Mouse (Mus musculus) megakaryocyte-erythroid progenitor cell, adult 5-6 weeks (primary cell): ENCODE results near the gene Ackr3. TPM values are rescaled to one million over a fixed set of nuclear protein-coding genes. Genes with fewer than 3 reads are reported as not detected.

Experiments used
- ATAC-seq: replicated peaks from 2 replicates; pipeline ENCODE4 v1.8.0; 2016; ENCODE audit warnings: mild to moderate bottlenecking, inconsistent platforms; ENCODE audit not compliant: severe bottlenecking, poor library complexity, low FRiP score, low TSS enrichment
- total RNA-seq, 2 experiments: library from RNA; stranded (forward) in 1 of 2; stranded (reverse) in 1 of 2; fragments of 200-1000, 215-1000 nt in 1 of 2; fragments of >200 nt in 1 of 2; fragmentation: Nextera tagmentation in 1 of 2; gene quantifications; 2 replicates each; pipeline ENCODE4 v1.2.3; 2014 to 2017

Gene Ackr3
- total RNA-seq, 2 experiments from 2014 or later, result not detected

DNA sequence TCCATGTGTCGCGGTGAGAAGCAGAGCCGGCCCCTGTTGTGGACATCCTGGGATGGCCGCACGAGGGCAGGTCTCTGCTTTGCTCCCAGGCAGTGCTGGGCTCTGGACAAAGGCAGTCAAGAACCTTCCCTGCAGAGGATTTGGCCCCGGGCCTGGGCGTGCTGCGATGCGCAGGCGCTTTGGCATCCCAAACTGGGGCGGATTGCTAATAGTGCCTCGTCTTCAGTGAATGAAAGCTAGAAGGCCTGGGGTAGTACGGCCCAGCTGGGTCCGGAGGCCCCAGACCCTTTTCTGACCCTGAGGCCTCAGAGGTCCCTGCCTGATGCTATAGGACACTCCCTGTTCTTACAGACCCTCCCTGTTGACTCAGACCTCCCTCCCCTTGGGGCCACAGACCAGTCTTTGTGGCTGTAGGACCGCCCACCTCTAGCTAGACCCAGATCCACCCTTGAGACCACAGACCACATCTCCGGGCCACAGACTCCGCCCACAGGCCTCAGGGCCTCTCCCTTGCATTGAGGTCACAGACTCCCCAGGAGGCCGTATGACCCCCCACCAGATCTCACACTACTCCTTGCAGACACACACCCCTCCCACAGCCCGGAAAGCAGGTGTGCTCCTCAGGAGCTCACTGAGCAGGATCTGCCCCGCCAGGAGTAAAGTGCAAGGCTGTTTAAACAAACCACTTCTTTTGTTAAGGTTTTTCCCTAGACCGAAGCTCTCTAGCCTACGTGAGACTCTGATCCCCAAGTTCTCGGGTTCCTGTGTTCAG, 1.4 kb upstream of the Ackr3 start:
- peak; percentile 29; the same call in 1 of the 2 replicates for ATAC-seq

DNA sequence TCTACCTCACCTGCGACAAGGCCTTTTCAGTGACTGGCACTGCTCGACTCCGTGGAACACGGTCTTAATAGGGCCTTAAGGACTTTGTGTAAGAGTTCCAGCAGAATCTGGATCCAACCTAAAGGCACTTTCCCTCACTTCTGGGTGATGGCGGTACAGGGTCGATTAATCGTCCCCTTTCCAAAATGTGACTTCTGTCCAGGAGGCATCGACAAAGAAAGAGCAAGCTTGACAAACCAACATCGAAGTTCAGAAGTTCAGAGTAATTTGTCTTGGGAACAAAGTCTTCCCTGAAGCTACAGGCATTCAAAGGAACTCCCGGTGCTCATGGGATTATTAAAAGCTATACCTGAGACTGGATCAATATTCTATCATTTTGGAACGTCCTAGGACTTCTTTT, 439 bp upstream of the Ackr3 start:
- no peak for ATAC-seq

DNA sequence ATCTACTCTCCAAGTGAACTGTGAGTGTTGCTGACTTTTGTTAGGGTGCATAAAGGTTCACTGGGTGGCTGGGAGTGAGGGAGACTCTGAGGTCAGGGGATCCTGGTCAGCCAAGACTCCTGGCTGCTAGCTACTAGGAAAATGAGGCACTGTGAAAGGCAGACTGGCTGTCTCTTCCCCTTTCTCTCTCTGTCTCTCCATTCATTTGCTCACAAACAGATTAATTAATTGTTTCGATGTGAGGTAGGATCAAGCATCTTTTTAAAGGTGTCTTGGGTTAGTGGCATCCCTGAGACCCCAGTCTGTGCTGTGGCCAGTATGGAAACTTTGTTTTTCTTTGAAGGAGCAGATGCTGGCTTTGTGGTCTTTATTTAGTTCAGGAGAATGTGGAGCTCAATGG, 1.0 kb downstream of the Ackr3 start:
- ATAC-seq, result no peak

DNA sequence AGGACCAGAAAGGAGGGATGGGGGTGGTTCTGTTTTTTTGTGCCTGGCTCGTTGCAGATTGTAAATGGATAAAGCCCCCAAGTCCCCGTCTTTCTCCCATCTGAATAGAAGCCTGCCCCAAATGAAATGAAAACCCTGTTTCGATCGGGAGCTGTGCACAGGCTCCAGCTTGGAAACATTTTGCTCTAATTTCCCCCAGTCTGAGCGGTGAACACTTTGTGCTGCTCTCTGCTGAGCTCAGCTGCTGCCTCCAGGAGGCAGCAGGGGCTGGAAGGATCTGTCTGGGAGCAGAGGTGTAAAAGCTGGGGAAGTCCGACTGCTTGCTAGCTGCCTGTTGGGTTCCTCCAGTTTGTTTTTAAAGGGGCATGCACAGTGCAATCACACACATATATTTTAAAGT, 1.4 kb downstream of the Ackr3 start:
- no peak for ATAC-seq

DNA sequence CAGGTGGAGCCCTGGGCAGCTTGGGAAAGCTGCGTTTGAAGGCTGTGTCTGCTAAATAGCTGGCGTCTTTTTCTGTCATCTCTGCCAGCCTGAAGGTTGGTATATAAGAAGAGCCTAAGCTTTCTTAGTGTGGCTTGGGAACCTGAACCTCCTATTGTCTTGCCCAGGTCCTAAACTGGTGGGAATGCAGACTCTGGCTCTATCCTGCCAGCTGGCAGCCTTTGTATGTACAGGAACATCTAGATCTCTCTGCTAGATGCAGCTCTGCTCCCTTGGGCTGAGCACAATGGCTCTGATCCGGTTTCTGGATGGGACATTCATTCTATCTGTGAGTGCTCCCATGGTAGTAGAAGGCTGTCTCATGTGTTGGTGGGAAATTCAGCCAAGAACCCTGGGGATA, 2.9 kb downstream of the Ackr3 start:
- ATAC-seq, result no peak

DNA sequence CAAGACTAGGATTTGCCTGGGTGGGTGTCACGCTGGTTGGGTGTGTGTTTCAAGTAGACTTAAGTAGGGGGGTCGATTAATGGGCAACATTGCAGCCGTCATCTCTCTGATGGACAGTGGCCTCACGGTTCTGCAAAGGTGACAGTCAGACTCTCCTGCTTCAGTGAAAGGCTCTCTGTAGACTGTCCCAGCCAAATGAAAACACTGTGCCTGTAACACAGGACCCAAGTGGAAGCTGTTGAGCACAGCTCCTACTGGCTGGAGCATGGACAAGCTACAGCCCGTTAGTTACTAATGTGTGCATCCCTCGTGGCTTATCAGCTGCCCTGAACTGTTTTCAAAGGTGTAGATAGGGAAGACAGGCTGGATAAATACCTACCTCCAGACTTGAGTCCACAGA, 3.5 kb downstream of the Ackr3 start:
- ATAC-seq, result no peak

DNA sequence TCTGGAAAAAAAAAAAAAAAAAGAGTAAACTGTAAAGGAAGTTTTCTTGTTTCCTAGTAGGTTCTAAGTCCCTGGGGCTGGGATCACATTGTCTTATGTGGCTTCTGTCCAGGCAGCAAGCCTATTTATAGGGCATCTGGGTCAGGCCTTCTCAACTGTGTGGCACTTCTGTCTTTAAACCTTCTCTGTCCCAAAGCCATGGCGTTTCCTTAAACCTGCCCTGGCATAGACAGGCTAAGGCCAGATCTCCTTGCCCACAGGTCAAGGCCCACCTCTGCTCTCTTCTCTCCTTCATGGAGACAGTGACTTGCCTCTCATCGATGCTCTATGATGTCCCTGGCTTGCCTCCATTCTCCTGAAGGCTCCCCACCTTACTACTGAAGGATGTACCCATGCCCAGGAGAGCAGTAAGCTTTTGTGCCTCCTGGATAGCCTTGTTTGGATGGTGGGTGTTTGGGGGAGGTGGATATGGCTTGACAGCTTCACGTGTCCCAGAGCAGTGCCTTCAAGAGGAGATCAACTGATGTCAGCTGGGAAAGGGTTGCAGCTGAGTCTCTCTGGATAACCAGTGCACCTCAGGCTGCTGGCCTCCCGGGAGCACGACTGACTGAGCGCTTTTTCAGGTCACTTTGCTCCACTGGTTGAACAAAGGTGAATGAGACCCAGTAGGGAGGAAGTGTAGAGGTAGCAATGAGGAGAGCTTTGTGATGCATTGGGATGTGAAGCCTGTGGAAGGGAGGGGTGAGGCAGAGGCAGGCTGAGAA, 4.1 kb downstream of the Ackr3 start:
- ATAC-seq, result no peak

DNA sequence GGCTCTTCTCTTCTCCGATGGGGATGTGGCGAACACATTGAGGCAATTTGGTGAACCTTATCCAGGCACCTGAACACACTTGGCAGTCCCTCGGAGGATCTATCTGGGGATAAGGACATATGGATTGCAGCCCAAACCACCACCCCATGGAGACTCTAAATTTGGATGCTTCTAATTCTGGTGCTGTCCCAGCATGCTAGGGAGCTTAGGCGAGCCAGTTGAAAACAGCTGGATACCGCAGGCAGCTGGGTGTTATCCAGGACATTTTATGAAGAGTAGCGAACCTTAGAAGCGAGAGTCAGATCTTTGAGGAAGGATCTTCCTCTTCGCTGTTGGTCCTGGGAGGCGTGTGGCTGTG, 4.7 kb downstream of the Ackr3 start:
- ATAC-seq, result no peak

DNA sequence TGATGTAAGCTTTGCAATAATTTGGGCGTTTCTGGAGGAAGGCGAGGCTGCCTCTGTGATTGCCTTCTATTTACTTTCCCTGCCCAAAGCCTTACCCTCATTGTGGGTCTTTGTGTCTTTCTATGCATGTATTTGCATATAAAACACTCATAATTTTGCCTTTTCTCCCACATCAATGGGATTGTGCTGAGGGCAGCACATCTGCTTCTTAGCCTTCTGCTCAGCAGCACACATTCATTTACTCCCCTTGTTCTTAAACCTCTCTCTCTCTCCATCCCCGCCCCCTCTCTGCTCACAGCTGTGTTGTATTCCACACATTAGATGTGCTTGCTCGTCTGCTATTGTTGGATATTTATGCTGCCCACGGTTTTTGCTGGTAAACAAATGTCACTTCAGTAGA, 5.3 kb downstream of the Ackr3 start:
- ATAC-seq, result no peak

DNA sequence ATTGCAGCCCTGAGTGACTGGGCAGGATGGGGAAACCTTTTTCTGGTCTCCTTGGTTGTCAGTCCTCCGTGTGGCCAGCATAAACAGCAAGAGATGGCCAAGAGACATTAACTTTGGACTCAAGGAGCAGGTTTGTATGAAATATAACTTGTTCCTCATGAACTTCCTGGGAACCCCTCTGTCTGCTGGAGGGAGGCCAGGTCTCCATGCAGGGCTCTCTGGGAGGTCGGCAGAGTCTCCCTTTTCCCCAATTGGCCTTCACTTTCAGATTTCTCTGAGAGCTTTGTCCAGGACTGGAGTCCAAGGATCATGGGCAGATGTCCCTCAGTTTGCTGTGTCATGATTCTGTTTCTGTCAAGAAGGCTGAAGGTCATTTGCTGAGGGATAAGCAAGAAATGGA, 6.0 kb downstream of the Ackr3 start:
- no peak for ATAC-seq

DNA sequence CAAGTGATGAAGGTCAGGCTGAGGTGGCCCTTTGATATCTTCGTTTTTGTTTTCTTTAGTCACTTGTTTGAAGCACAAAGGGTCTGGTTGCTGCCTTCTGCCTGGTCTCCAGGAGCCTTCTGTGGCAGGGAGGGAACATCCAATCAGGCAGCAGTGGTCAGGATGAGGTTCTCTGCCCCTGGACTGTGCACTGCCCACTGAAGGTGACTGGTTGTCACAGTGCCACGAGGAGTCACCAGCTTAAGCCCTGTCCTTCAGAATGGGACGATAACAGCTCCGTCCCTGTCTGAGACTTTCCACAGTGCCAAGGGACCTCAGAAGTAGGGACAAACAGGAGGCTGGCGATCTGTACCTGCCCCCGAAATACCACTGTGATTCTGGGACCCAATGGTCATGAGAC, 6.6 kb downstream of the Ackr3 start:
- no peak for ATAC-seq

DNA sequence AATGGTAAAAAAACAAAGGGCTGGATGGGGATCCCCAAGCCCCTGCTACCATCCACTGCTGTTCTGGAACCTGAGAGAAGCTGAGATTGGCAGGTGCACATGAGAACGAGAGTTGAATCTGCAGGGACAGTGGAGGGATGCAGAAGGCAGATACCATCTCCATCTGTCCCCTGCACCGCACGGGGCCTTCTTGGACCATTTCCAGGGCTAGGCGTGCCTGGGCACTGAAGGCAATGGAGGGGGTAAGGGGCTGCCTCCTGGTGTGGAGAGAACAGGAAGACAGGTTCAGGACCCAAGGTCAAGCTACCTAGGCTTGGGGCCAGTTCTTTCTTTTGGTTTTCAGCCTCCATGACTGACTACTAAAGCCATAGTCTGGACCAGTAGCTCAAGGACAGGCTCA, 7.0 kb downstream of the Ackr3 start:
- no peak for ATAC-seq

DNA sequence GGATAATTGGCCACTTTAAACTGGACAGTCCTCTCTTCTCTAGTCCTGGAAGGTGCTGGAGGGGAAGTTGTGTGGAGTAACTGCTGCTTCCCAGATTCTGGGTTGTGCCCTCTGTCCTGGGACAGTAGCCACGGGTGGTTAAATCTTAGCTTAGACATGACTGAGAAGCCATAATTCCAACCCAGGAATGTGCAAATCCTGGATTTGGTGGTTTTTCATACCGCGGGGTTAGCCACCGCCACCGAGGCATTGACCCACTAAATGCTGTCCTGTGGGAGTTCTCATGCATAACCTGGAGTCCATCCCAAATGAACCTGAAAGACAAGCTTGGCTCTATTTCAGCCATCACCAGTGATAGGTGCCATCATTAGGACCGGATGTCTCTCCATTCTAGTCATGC, 8.6 kb downstream of the Ackr3 start:
- ATAC-seq, result no peak

DNA sequence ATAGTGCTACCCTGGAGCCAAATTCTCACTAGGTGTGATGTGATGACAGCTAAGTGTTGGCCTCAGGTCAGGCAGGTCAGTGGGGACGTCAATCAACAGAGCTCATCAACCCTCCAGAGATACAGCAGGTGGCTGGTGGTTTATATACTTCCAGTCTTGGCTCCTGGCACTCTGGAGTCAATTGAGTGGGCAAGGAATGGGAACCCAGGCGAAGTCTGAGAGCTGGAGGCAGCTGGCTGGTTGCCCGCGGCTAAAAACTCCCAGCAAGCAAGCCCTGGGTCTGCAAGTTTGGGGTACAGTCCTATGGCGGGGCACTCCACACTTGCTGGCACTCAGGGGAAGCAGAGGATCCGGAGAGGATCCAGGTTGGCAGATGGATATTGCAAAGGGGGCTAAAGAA, 9.1 kb downstream of the Ackr3 start:
- no peak for ATAC-seq

DNA sequence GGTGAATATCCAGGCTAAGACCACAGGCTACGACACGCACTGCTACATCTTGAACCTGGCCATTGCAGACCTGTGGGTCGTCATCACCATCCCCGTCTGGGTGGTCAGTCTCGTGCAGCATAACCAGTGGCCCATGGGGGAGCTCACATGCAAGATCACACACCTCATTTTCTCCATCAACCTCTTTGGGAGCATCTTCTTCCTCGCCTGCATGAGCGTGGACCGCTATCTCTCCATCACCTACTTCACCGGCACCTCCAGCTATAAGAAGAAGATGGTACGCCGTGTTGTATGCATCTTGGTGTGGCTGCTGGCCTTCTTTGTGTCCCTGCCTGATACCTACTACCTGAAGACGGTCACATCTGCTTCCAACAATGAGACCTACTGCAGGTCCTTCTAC, 10.2 kb downstream of the Ackr3 start:
- ATAC-seq, result no peak

DNA sequence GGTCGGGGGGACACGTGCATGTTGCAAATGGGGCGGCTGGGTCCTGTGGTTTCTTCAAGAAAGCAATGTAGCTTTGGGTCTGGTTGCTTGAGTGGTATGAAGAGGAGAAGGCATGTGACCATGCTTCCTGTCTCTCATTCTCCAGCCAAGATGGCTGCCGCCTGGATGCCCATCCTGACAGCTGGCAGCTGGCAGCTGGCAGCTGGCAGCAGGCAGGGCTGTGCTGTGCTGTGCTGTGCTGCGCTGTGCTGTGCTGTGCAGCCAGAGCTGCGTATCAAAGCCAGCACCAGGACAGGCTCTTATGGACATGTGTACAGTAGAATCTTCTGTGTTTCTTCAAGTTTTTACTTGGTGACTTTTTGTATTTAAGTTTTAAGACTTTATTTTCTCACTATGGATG, 11.1 kb downstream of the Ackr3 start:
- ATAC-seq, result no peak

DNA sequence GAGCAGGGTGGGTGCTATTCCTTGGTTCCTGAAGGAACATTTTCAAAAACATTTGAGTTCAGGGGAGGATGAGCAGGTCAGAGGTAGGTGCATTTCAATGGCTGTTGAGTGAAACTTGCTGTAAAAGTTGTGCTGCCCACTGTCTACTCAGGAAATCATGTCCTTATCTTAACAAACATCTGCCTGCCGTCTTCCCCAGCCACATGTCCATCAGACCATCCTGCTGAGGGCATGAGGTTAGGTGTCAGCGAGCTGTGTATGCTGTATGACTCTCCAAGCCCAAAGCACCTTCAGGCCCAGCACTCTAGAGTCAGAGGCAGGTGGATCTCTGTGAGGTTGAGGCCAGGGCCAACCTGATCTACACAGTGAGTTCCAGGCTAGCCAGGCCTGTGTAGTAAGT, 12.1 kb downstream of the Ackr3 start:
- no peak for ATAC-seq

DNA sequence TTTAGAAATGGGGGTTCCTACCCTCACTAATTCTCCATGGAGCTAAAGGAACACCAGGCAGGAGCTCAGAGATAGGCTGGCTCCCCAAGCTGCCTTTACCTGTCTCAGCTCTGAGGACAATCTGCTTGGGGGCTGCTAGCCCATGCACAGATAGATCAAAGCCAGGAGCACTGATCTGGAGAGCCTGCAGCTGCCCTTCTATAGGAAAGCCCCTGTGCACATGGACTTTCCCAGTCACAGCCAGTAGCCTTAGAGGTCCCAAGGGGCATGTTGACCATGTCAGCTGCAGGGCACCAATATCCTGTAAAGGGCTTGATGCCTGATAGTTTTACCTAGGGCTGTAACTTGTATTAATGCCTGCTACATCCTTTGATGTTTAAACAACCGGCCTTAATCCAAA, 12.6 kb downstream of the Ackr3 start:
- ATAC-seq, result no peak

DNA sequence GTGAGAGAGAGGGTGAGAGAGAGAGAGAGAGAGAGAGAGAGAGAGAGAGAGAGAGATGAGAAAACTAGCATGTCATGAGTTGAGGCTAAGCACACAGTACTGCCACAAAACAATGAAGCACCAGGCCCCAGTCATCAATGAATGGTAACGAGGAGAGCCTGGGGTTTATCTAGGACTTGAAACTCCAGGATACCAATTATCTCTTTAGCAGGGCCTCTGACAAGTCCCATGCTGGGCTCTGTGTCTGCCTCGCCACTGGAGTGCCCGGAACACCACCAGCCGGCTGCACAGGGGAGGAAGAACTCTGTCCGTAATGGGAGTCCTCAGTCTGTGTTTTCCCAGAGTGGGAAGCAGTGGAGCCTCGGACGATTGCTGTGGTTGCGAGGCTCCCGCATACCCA, 16.5 kb downstream of the Ackr3 start:
- no peak for ATAC-seq

DNA sequence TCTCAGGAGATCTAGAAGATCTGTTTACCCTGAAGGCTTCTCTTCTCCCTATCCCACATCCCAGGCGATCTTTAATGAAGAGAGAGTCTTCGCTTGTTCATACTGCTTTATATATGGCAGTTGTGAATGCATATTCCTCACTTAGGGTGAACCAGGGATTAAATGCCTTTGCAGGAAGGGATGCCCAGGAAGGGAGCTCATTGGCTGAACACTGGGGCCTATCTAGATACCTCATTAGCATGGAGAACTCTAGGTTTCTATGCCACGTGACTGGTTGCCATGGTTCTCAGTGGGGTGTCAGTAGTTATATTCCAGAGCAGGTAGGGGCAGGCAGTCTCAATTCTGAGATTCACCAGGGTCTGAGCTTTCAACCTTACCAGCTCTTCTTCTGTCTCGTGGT, 17.1 kb downstream of the Ackr3 start:
- ATAC-seq, result no peak

DNA sequence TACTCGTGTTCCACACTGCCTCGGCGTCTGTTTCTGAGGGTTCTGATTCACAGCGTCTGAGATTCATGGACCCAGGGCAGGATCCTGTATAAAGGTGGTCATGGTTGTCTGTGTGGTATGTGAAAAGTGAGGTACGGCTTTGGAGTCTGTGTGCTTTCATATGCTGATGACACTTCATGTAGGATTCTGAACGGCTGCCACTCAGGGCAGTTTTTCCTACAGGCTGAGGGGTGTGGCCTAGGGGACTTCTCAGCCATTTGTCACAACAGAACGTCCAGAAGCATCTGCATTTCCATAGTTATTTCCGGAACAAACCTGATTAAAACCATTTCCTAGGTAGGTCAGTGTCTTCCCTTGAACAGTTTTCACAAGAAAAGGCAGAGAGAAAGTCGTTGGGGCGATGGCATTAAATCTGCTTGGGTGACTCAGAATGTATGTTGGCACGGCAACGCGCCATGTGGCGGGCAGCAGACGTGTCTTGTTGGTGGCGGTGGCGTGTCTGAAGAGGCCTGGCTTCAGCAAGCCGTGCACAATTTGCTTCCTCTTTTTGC, 18.1 kb downstream of the Ackr3 start:
- 0 out of 2 replicates have a peak, but pooled peaks have one; percentile 57 for ATAC-seq
